Mouse (Mus musculus): ENCODE results near the gene Hipk4. TPM values are rescaled to one million over a fixed set of nuclear protein-coding genes. Genes with fewer than 3 reads are reported as not detected.

The Hipk4 gene
- polyA plus RNA-seq, 1 experiment from 2014 or later, result 0.18 TPM

GRCm38 (mm10) chr7:27529070-27529469, 6.0 kb downstream of the Hipk4 start:
- Histone ChIP-seq H3K27ac (ENCODE audit: low read depth, low read length) (no peak overlapping the region), H3K4me1 (ENCODE audit: control insufficient read depth, insufficient read depth, low read length) (no peaks in the 10 kb centered on the region), H3K9ac (ENCODE audit: low read length) (no peak overlapping the region), H3K36me3 (ENCODE audit: control insufficient read depth, insufficient read depth, low read length) (peaks cover 3% of the 10 kb centered on the region), H3K4me2 (no peak overlapping the region), H3K4me3 (ENCODE audit: low read depth, low read length) (no peak overlapping the region), H3K9me3 (ENCODE audit: control insufficient read depth, low read length) (no peaks in the 10 kb centered on the region), H3K27me3 (ENCODE audit: control insufficient read depth, insufficient read depth, low read length) (no peaks in the 10 kb centered on the region)
- ATAC-seq (ENCODE audit: low FRiP score) (no peak), DNase-seq (ENCODE audit: low spot score, missing footprints) (no peak)
- 82% methylated on average over 21 of the region's 21 CpGs for WGBS

GRCm38 (mm10) chr7:27530937-27531336, 7.9 kb downstream of the Hipk4 start:
- Histone ChIP-seq H3K4me3 (ENCODE audit: low read depth, low read length) (no peak overlapping the region), H3K27me3 (ENCODE audit: control insufficient read depth, insufficient read depth, low read length) (no peaks in the 10 kb centered on the region), H3K9me3 (ENCODE audit: control insufficient read depth, low read length) (no peaks in the 10 kb centered on the region), H3K27ac (ENCODE audit: low read depth, low read length) (no peak overlapping the region), H3K9ac (ENCODE audit: low read length) (no peak overlapping the region), H3K4me2 (no peak overlapping the region), H3K36me3 (ENCODE audit: control insufficient read depth, insufficient read depth, low read length) (peaks cover 3% of the 10 kb centered on the region), H3K4me1 (ENCODE audit: control insufficient read depth, insufficient read depth, low read length) (no peaks in the 10 kb centered on the region)
- 74% methylated on average over 3 of the region's 3 CpGs for WGBS
- DNase-seq (ENCODE audit: low spot score, missing footprints) (peak; percentile 1), ATAC-seq (ENCODE audit: low FRiP score) (no peak)

GRCm38 (mm10) chr7:27531707-27532106, 8.6 kb downstream of the Hipk4 start:
- H3K36me3 ChIP-seq (ENCODE audit: control insufficient read depth, insufficient read depth, low read length), result peaks cover 3% of the 10 kb centered on the region
- WGBS, result 92% methylated on average over 10 of the region's 10 CpGs
- DNase-seq (ENCODE audit: low spot score, missing footprints) (no peak), ATAC-seq (ENCODE audit: low FRiP score) (no peak)
- no peaks in the 10 kb centered on the region for H3K9me3 ChIP-seq (ENCODE audit: control insufficient read depth, low read length)
- no peaks in the 10 kb centered on the region for H3K27me3 ChIP-seq (ENCODE audit: control insufficient read depth, insufficient read depth, low read length)
- H3K4me3 ChIP-seq (ENCODE audit: low read depth, low read length), result no peak overlapping the region
- no peak overlapping the region for H3K27ac ChIP-seq (ENCODE audit: low read depth, low read length)
- H3K9ac ChIP-seq (ENCODE audit: low read length), result no peak overlapping the region
- no peak overlapping the region for H3K4me2 ChIP-seq
- no peaks in the 10 kb centered on the region for H3K4me1 ChIP-seq (ENCODE audit: control insufficient read depth, insufficient read depth, low read length)

- no peaks in the 10 kb centered on the region for H3K4me1 ChIP-seq (ENCODE audit: control insufficient read depth, insufficient read depth, low read length)
- H3K36me3 ChIP-seq (ENCODE audit: control insufficient read depth, insufficient read depth, low read length), result peaks cover 3% of the 10 kb centered on the region
- no peak overlapping the region for H3K4me3 ChIP-seq (ENCODE audit: low read depth, low read length)
- no peaks in the 10 kb centered on the region for H3K9me3 ChIP-seq (ENCODE audit: control insufficient read depth, low read length)
- ATAC-seq (ENCODE audit: low FRiP score) (no peak), DNase-seq (ENCODE audit: low spot score, missing footprints) (peak; percentile 12)
- no peaks in the 10 kb centered on the region for H3K27me3 ChIP-seq (ENCODE audit: control insufficient read depth, insufficient read depth, low read length)
- no peak overlapping the region for H3K9ac ChIP-seq (ENCODE audit: low read length)
- WGBS, result 94% methylated on average over 9 of the region's 9 CpGs
- no peak overlapping the region for H3K4me2 ChIP-seq
- H3K27ac ChIP-seq (ENCODE audit: low read depth, low read length), result no peak overlapping the region
Measured at GRCm38 (mm10) chr7:27532480-27533050, 9.5 kb downstream of the Hipk4 start.

GRCm38 (mm10) chr7:27535386-27535785, 12.3 kb downstream of the Hipk4 start:
- Histone ChIP-seq H3K36me3 (ENCODE audit: control insufficient read depth, insufficient read depth, low read length) (peaks cover 3% of the 10 kb centered on the region), H3K27ac (ENCODE audit: low read depth, low read length) (no peak overlapping the region)

GRCm38 (mm10) chr7:27536618-27537017, 13.6 kb downstream of the Hipk4 start:
- ATAC-seq (ENCODE audit: low FRiP score), result no peak
- Histone ChIP-seq H3K9me3 (ENCODE audit: control insufficient read depth, low read length) (no peaks in the 10 kb centered on the region), H3K4me1 (ENCODE audit: control insufficient read depth, insufficient read depth, low read length) (no peaks in the 10 kb centered on the region), H3K27me3 (ENCODE audit: control insufficient read depth, insufficient read depth, low read length) (no peaks in the 10 kb centered on the region), H3K27ac (ENCODE audit: low read depth, low read length) (no peak overlapping the region), H3K4me3 (ENCODE audit: low read depth, low read length) (no peak overlapping the region), H3K9ac (ENCODE audit: low read length) (no peak overlapping the region), H3K36me3 (ENCODE audit: control insufficient read depth, insufficient read depth, low read length) (peaks cover 3% of the 10 kb centered on the region), H3K4me2 (no peak overlapping the region)
- peak; percentile 21 for DNase-seq (ENCODE audit: low spot score, missing footprints)
- 92% methylated on average over 6 of the region's 6 CpGs for whole genome bisulfite sequencing

More at GRCm38 (mm10) chr7:27535386-27535785, 12.3 kb downstream of the Hipk4 start:
- Histone ChIP-seq H3K4me2 (no peak overlapping the region), H3K27me3 (ENCODE audit: control insufficient read depth, insufficient read depth, low read length) (no peaks in the 10 kb centered on the region), H3K4me1 (ENCODE audit: control insufficient read depth, insufficient read depth, low read length) (no peaks in the 10 kb centered on the region), H3K9ac (ENCODE audit: low read length) (no peak overlapping the region), H3K4me3 (ENCODE audit: low read depth, low read length) (no peak overlapping the region), H3K9me3 (ENCODE audit: control insufficient read depth, low read length) (no peaks in the 10 kb centered on the region)
- no peak for ATAC-seq (ENCODE audit: low FRiP score)
- WGBS, result 82% methylated on average over 2 of the region's 2 CpGs
- DNase-seq (ENCODE audit: low spot score, missing footprints), result peak; percentile 21

- Histone ChIP-seq H3K4me1 (ENCODE audit: control insufficient read depth, insufficient read depth, low read length) (no peaks in the 10 kb centered on the region), H3K27me3 (ENCODE audit: control insufficient read depth, insufficient read depth, low read length) (no peaks in the 10 kb centered on the region), H3K27ac (ENCODE audit: low read depth, low read length) (no peak overlapping the region), H3K4me2 (no peak overlapping the region), H3K9ac (ENCODE audit: low read length) (no peak overlapping the region), H3K9me3 (ENCODE audit: control insufficient read depth, low read length) (no peaks in the 10 kb centered on the region), H3K36me3 (ENCODE audit: control insufficient read depth, insufficient read depth, low read length) (no peaks in the 10 kb centered on the region; the same call in 1 of the 2 replicates), H3K4me3 (ENCODE audit: low read depth, low read length) (no peak overlapping the region)
- DNase-seq (ENCODE audit: low spot score, missing footprints), result peak; percentile 2
- ATAC-seq (ENCODE audit: low FRiP score), result no peak
- 88% methylated on average over 8 of the region's 8 CpGs for WGBS
Measured at GRCm38 (mm10) chr7:27537998-27538397, 14.9 kb downstream of the Hipk4 start.

- Histone ChIP-seq H3K36me3 (ENCODE audit: control insufficient read depth, insufficient read depth, low read length) (no peaks in the 10 kb centered on the region), H3K4me2 (no peak overlapping the region), H3K27ac (ENCODE audit: low read depth, low read length) (no peak overlapping the region), H3K9me3 (ENCODE audit: control insufficient read depth, low read length) (no peaks in the 10 kb centered on the region), H3K4me1 (ENCODE audit: control insufficient read depth, insufficient read depth, low read length) (no peaks in the 10 kb centered on the region), H3K9ac (ENCODE audit: low read length) (no peak overlapping the region), H3K27me3 (ENCODE audit: control insufficient read depth, insufficient read depth, low read length) (no peaks in the 10 kb centered on the region), H3K4me3 (ENCODE audit: low read depth, low read length) (no peak overlapping the region)
- ATAC-seq (ENCODE audit: low FRiP score), result no peak
- DNase-seq (ENCODE audit: low spot score, missing footprints), result no peak
- WGBS, result 95% methylated on average over 2 of the region's 2 CpGs
Measured at GRCm38 (mm10) chr7:27538797-27539196, 15.7 kb downstream of the Hipk4 start.

GRCm38 (mm10) chr7:27540521-27540920, 17.5 kb downstream of the Hipk4 start:
- H3K4me3 ChIP-seq (ENCODE audit: low read depth, low read length), result no peak overlapping the region
- DNase-seq (ENCODE audit: low spot score, missing footprints) (no peak), ATAC-seq (ENCODE audit: low FRiP score) (no peak)
- no peaks in the 10 kb centered on the region for H3K36me3 ChIP-seq (ENCODE audit: control insufficient read depth, insufficient read depth, low read length)
- H3K27ac ChIP-seq (ENCODE audit: low read depth, low read length), result no peak overlapping the region
- no peaks in the 10 kb centered on the region for H3K27me3 ChIP-seq (ENCODE audit: control insufficient read depth, insufficient read depth, low read length)
- no peaks in the 10 kb centered on the region for H3K9me3 ChIP-seq (ENCODE audit: control insufficient read depth, low read length)
- 74% methylated on average over 2 of the region's 2 CpGs for WGBS
- H3K4me2 ChIP-seq, result no peak overlapping the region
- H3K4me1 ChIP-seq (ENCODE audit: control insufficient read depth, insufficient read depth, low read length), result no peaks in the 10 kb centered on the region
- H3K9ac ChIP-seq (ENCODE audit: low read length), result no peak overlapping the region

All from midbrain, embryonic 11.5 days (tissue).